Mouse (Mus musculus) G1E (cell line): Measurements from ENCODE around the gene Rrm1.
"Not testable (repeated sequence)": the region's sequence is repeated elsewhere in the genome, so short reads cannot be mapped to it uniquely, and the experiment has no call there.

ENCODE experiments used
- CTCF ChIP-seq: IDR thresholded peaks from 2 replicates; pipeline ENCODE4 v1.5.1; 2012; ENCODE audit warnings: low read depth, low read length, inconsistent platforms, mixed read lengths
- GATA1 ChIP-seq: IDR thresholded peaks from 2 replicates; pipeline ENCODE4 v1.6.1; 2012; ENCODE audit warnings: borderline replicate concordance, low read length, inconsistent platforms, mixed read lengths
- POLR2AphosphoS5 ChIP-seq: IDR thresholded peaks from 2 replicates; pipeline ENCODE4 v1.6.1; 2012; ENCODE audit warnings: low read depth, low read length, inconsistent platforms; ENCODE audit not compliant: insufficient replicate concordance
- TAL1 ChIP-seq: conservative IDR thresholded peaks from 2 replicates; pipeline ENCODE4 v1.6.1; 2012; ENCODE audit warnings: low read depth, low read length, inconsistent platforms, mixed read lengths

DNA sequence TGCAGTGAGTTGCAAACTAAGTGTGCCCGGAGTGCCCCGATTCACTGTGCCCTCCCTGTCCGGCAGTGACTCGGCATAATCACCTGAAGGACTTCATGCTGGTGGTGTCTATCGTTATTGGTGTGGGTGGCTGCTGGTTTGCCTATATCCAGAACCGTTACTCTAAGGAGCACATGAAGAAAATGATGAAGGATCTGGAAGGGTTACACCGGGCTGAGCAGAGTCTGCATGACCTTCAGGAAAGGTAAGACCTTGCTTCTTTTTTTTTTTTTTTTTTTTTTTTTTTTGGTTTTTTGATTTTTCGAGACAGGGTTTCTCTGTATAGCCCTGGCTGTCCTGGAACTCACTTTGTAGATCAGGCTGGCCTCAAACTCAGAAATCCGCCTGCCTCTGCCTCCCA, 26.2 kb upstream of the Rrm1 start:
- not testable (repeated sequence) for TF ChIP-seq CTCF, POLR2AphosphoS5, TAL1, GATA1
